Mouse (Mus musculus) heart, adult 2 months (tissue): ENCODE measurements at regions not wholly inside any gene's neighbourhood (a gene's known extent, or its start where the extent isn't known, plus 50 kb on each side); places are given as distances from the start of the nearest gene placed in this dataset.

Experiments used
- CTCF ChIP-seq: fragments of 200-600 bp; IDR thresholded peaks from 2 replicates; pipeline ENCODE4 v1.8.1; 2022; ENCODE audit warnings: antibody characterized with exemption, mild to moderate bottlenecking, moderate library complexity
- EP300 ChIP-seq: fragments of 200-500 bp; IDR thresholded peaks from 2 replicates; pipeline ENCODE4 v1.6.1; 2011; ENCODE audit warnings: low read depth, low read length, control low read depth; ENCODE audit not compliant: insufficient read depth
- POLR2A ChIP-seq: fragments of 200-500 bp; IDR thresholded peaks from 2 replicates; pipeline ENCODE4 v1.6.1; 2011; ENCODE audit warnings: mild to moderate bottlenecking, low read depth, low read length, control low read depth; ENCODE audit not compliant: insufficient read depth

DNA sequence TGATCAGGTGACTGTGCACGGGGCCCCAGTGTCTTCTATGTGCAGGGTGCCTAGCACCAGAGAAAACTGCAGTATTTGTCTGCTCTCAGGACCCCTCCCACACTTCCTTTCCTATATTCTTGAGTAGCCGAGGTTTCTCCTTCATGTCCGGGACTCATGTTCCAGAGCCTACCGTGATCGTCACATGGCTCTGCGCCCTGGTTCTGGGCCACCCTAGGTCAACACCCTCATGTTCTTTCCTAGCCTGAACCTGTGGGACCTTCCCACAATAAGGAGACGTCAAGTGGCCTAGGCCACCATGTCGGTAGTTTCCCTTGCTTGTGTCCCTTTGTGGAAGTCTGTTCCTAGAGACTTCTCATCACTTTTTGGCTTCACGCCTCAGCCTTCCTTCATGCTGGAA, 88.4 kb upstream of the Mvb12b start:
- TF ChIP-seq EP300 (no peak), CTCF (no peak), POLR2A (no peak)
